8 mouse cellular contexts compared by ENCODE assay signal in genomic region chr6:42349426-42350020, GRCm38 (mm10). TPM values are rescaled to one million over a fixed set of nuclear protein-coding genes. Genes with fewer than 3 reads are reported as not detected.
A peak's percentile ranks its signal among the peaks of the same experiment; 100 is the strongest.
DNase-seq lines count a peak whose midpoint lies in the region; ATAC-seq lines count a peak whose summit lies in the region.

Gene Zyx, plus strand, starts transcription at chr6:42349630.

- H3K36me3 ChIP-seq in forebrain, embryonic 11.5 days (ENCODE audit: control insufficient read depth, insufficient read depth, low read length): no peaks in the 10 kb centered on the region
- H3K36me3 ChIP-seq in heart, embryonic 16.5 days (ENCODE audit: control insufficient read depth, insufficient read depth): peaks cover 4% of the 10 kb centered on the region
- H3K36me3 ChIP-seq in liver, embryonic 15.5 days (replicated peaks): no peaks in the 10 kb centered on the region
- peaks cover 6% of the 10 kb centered on the region; the same call in 1 of the 2 replicates for H3K36me3 ChIP-seq in neural tube, embryonic 12.5 days

- peaks cover 5% of the 10 kb centered on the region for H3K4me1 ChIP-seq in forebrain, embryonic 11.5 days (replicated peaks; ENCODE audit: control insufficient read depth, insufficient read depth, low read length)
- H3K4me1 ChIP-seq in heart, embryonic 16.5 days (ENCODE audit: control insufficient read depth, insufficient read depth, low read length): peaks cover 40% of the 10 kb centered on the region
- peaks cover 50% of the 10 kb centered on the region for H3K4me1 ChIP-seq in liver, embryonic 15.5 days (replicated peaks)
- H3K4me1 ChIP-seq in neural tube, embryonic 12.5 days: peaks cover 31% of the 10 kb centered on the region

- H3K9me3 ChIP-seq in forebrain, embryonic 11.5 days (ENCODE audit: control insufficient read depth, low read length): no peaks in the 10 kb centered on the region
- H3K9me3 ChIP-seq in heart, embryonic 16.5 days (replicated peaks; ENCODE audit: control insufficient read depth, low read length): no peaks in the 10 kb centered on the region
- no peaks in the 10 kb centered on the region for H3K9me3 ChIP-seq in liver, embryonic 15.5 days (replicated peaks)
- H3K9me3 ChIP-seq in neural tube, embryonic 12.5 days: no peaks in the 10 kb centered on the region

- peak within 1 kb of the TSS; percentile 87 for H3K27ac ChIP-seq in forebrain, embryonic 11.5 days (ENCODE audit: low read depth, low read length)
- peak within 1 kb of the TSS; percentile 98 for H3K27ac ChIP-seq in heart, embryonic 16.5 days (ENCODE audit: low read length)
- peak within 1 kb of the TSS; percentile 84 for H3K27ac ChIP-seq in liver, embryonic 15.5 days (replicated peaks)
- peak within 1 kb of the TSS; percentile 81 for H3K27ac ChIP-seq in neural tube, embryonic 12.5 days

- ATAC-seq in CD4-positive, CD25-positive, alpha-beta regulatory T cell, adult 4 months: peak; percentile 74
- peak; percentile 94 for ATAC-seq in forebrain, embryonic 11.5 days (replicated peaks; ENCODE audit: low FRiP score)
- ATAC-seq in heart, embryonic 16.5 days (replicated peaks; ENCODE audit: extremely low read depth, insufficient read depth, low FRiP score): peak; percentile 93
- ATAC-seq in liver, embryonic 15.5 days (ENCODE audit: insufficient read depth): peak; percentile 89
- peak; percentile 93 for ATAC-seq in neural tube, embryonic 12.5 days (ENCODE audit: low FRiP score, low read depth)

- no peaks in the 10 kb centered on the region for H3K27me3 ChIP-seq in forebrain, embryonic 11.5 days (ENCODE audit: control insufficient read depth, insufficient read depth, low read length)
- H3K27me3 ChIP-seq in heart, embryonic 16.5 days (ENCODE audit: control insufficient read depth, insufficient read depth, low read length): no peaks in the 10 kb centered on the region
- peaks cover 15% of the 10 kb centered on the region; the same call in 1 of the 2 replicates for H3K27me3 ChIP-seq in liver, embryonic 15.5 days
- H3K27me3 ChIP-seq in neural tube, embryonic 12.5 days (replicated peaks): no peaks in the 10 kb centered on the region

- H3K9ac ChIP-seq in forebrain, embryonic 11.5 days (ENCODE audit: low read length): peak within 1 kb of the TSS; percentile 89
- H3K9ac ChIP-seq in heart, embryonic 16.5 days (ENCODE audit: low read length): peak within 1 kb of the TSS; percentile 98
- H3K9ac ChIP-seq in liver, embryonic 15.5 days: peak within 1 kb of the TSS; percentile 64
- peak within 1 kb of the TSS; percentile 88 for H3K9ac ChIP-seq in neural tube, embryonic 12.5 days

- WGBS in forebrain, embryonic 11.5 days: under 1% methylated on average over 26 of the region's 36 CpGs
- under 1% methylated on average over 27 of the region's 36 CpGs for WGBS in heart, embryonic 16.5 days
- WGBS in liver, embryonic 15.5 days (ENCODE audit: insufficient replicate concordance): under 1% methylated on average over 35 of the region's 36 CpGs
- WGBS in neural tube, embryonic 12.5 days: 1% methylated on average over 29 of the region's 36 CpGs

- H3K4me2 ChIP-seq in forebrain, embryonic 11.5 days (ENCODE audit: low read depth, low read length, severe bottlenecking): peak within 1 kb of the TSS; percentile 77
- H3K4me2 ChIP-seq in heart, embryonic 16.5 days (ENCODE audit: low read depth, low read length): peak within 1 kb of the TSS; percentile 94
- H3K4me2 ChIP-seq in liver, embryonic 15.5 days: peak within 1 kb of the TSS; percentile 80
- H3K4me2 ChIP-seq in neural tube, embryonic 12.5 days (replicated peaks): peak within 1 kb of the TSS; percentile 91

- peak; percentile 87 for DNase-seq in c-Kit-positive CD71-negative TER-119-negative erythroid progenitor cells, embryonic 14.5 days (ENCODE audit: low read depth)
- peak; percentile 95 for DNase-seq in forebrain, embryonic 11.5 days (ENCODE audit: low spot score)
- peak; percentile 95 to 96 for DNase-seq in kidney, postnatal 36 days
- peak; percentile 58 for DNase-seq in telencephalon, adult 2 months (ENCODE audit: low read depth, low spot score)

- peak within 1 kb of the TSS; percentile 77 for H3K4me3 ChIP-seq in forebrain, embryonic 11.5 days (ENCODE audit: low read depth, low read length)
- H3K4me3 ChIP-seq in heart, embryonic 16.5 days (ENCODE audit: low read length): peak within 1 kb of the TSS; percentile 90
- peak within 1 kb of the TSS; percentile 66 for H3K4me3 ChIP-seq in liver, embryonic 15.5 days (replicated peaks)
- H3K4me3 ChIP-seq in neural tube, embryonic 12.5 days: peak within 1 kb of the TSS; percentile 74

RNA-seq across cellular contexts. Expression of gene Zyx, which starts in this region (rescaled TPM):
- 10 to 100 TPM; 37.2 to 50.6 TPM for polyA plus RNA-seq in CD4-positive, CD25-positive, alpha-beta regulatory T cell, adult 4 months (2017; shearing (Covaris generic))
- 86.1 and 90.0 TPM in 2 replicates for polyA plus RNA-seq in forebrain, embryonic 11.5 days (2014; fragmentation: Nextera tagmentation; extraction: Ambion mirVana)
- polyA plus RNA-seq in heart, embryonic 16.5 days (2015; fragmentation: Nextera tagmentation; extraction: Ambion mirVana): 152 and 159 TPM in 2 replicates
- polyA plus RNA-seq in liver, embryonic 15.5 days (2015; fragmentation: Nextera tagmentation; extraction: Ambion mirVana): 39.7 and 41.9 TPM in 2 replicates
- polyA plus RNA-seq in neural tube, embryonic 12.5 days (2016; fragmentation: Nextera tagmentation; extraction: Ambion mirVana): 71.4 and 77.5 TPM in 2 replicates

Comparison
In these comparisons a context has a peak if more than half of its experiments do, and no peak if none do; other contexts are left out.
1. Peak in every context shown above with its lines: DNase-seq, ATAC-seq, H3K4me3 ChIP-seq and H3K27ac ChIP-seq.